Mouse (Mus musculus): ENCODE results near the gene Rnasel. TPM values are rescaled to one million over a fixed set of nuclear protein-coding genes. Genes with fewer than 3 reads are reported as not detected.

The Rnasel gene
- polyA plus RNA-seq, 2 experiments: 10.0 to 23.5 TPM

DNA sequence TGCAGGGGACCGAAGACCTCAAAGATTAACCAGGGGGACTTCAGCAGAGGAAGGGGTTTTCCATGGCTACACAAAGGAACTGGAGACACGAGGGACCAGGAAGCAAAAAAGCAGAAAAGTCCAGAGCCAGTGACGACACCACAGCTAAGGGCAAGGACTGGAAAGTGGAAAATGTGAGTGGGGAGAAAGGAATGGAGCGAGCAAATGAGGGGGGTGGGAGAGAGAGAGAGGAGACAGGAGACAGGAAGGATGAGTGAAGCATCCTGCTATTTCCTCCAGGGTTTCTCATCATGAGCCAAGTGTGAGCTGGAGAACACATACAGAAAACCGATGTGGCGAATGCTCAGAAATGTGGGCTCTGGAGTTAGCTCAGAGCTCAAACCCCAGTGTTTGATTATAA lies 13.1 kb upstream of the Rnasel start:
- Histone ChIP-seq H3K4me1 (ENCODE audit: control insufficient read depth, insufficient read depth, low read length) (peaks cover 50% of the 10 kb centered on the region), H3K27ac (replicated peaks; ENCODE audit: low read depth, low read length) (no peak overlapping the region), H3K4me2 (replicated peaks; ENCODE audit: low read depth, low read length, severe bottlenecking) (no peak overlapping the region), H3K9ac (ENCODE audit: low read depth, low read length, severe bottlenecking) (no peak overlapping the region), H3K9me3 (ENCODE audit: control insufficient read depth, low read length) (no peaks in the 10 kb centered on the region), H3K4me3 (replicated peaks; ENCODE audit: low read length) (no peak overlapping the region), H3K27me3 (ENCODE audit: control insufficient read depth, insufficient read depth, low read length) (0 out of 2 replicates have a peak, but pooled peaks cover 8% of the 10 kb centered on the region), H3K36me3 (ENCODE audit: control insufficient read depth, insufficient read depth, low read length) (no peaks in the 10 kb centered on the region)
- 57% methylated on average over 6 of the region's 6 CpGs for WGBS
- ATAC-seq (ENCODE audit: low FRiP score, low read depth) (no peak), DNase-seq (ENCODE audit: low spot score) (no peak)
- no peak for TF ChIP-seq POLR2A (IDR thresholded peaks at IDR 0.05; ENCODE audit: borderline replicate concordance, extremely low read depth, insufficient read depth, insufficient read length)

DNA sequence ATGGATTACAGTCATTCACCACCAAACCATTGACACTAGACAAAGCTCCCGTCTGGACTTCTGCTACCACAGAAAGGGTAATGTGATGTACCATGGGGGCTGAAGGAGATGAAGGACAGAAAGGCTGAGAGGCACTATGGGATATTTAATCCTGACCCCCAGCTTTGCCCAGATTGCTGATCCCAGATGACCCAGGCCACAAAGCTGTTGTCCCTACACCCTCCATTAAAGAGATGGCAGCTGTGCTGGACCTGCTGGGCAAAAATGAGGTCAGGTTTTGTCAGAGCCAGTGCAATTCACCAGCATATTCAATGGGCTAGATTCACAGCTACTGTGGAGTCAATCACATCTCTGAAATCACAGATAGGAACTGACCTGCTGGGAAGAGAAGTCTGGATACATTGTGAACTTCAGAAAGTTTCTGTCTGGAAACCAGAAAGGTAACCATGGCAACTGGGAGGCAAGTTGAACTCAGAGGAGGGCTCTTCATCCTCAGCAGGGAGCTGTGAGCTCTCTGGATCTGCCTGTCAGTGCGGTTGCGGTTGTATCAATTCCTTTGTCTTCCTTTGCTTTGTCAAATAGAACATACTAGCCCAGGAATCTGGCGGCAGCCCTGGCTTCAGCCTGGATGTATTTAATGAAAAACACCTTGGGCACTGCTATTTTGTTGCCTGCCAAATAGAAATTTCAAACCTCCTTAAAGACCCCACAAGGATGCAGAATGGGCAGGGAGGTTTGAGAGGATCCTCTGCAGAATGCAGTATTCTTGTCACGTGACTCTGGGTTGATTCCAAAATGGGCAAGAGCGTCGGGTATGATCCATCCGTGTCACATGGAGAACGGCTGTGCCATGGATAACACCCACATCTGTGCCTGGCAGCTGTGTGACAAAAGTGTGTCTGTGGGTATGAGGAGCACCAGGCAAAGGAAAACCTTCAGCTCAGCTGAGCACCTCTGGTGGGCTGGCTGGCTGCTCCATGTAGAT lies 11.8 kb upstream of the Rnasel start:
- no peak overlapping the region for H3K4me2 ChIP-seq (replicated peaks; ENCODE audit: low read depth, low read length, severe bottlenecking)

GRCm38 (mm10) chr1:153739437-153740015 lies 9.7 kb upstream of the Rnasel start:
- Histone ChIP-seq H3K4me3 (replicated peaks; ENCODE audit: low read length) (peak overlapping the region; percentile 44), H3K9me3 (ENCODE audit: control insufficient read depth, low read length) (no peaks in the 10 kb centered on the region), H3K36me3 (ENCODE audit: control insufficient read depth, insufficient read depth, low read length) (peaks cover 4% of the 10 kb centered on the region), H3K4me2 (replicated peaks; ENCODE audit: low read depth, low read length, severe bottlenecking) (peak overlapping the region; percentile 70), H3K4me1 (ENCODE audit: control insufficient read depth, insufficient read depth, low read length) (peaks cover 35% of the 10 kb centered on the region), H3K27me3 (ENCODE audit: control insufficient read depth, insufficient read depth, low read length) (0 out of 2 replicates have a peak, but pooled peaks cover 8% of the 10 kb centered on the region), H3K27ac (replicated peaks; ENCODE audit: low read depth, low read length) (no peak overlapping the region), H3K9ac (ENCODE audit: low read depth, low read length, severe bottlenecking) (peak overlapping the region; percentile 49; the same call in 1 of the 2 replicates)
- 17% methylated on average over 13 of the region's 13 CpGs for whole genome bisulfite sequencing
- no peak for DNase-seq (ENCODE audit: low spot score)
- TF ChIP-seq POLR2A (IDR thresholded peaks at IDR 0.05; ENCODE audit: borderline replicate concordance, extremely low read depth, insufficient read depth, insufficient read length): no peak
- ATAC-seq (ENCODE audit: low FRiP score, low read depth): no peak

More for the DNA sequence above, 11.8 kb upstream of the Rnasel start:
- no peak for TF ChIP-seq POLR2A (IDR thresholded peaks at IDR 0.05; ENCODE audit: borderline replicate concordance, extremely low read depth, insufficient read depth, insufficient read length)
- DNase-seq (ENCODE audit: low spot score) (no peak), ATAC-seq (ENCODE audit: low FRiP score, low read depth) (no peak)
- 49% methylated on average over 9 of the region's 9 CpGs for WGBS
- H3K4me1 ChIP-seq (ENCODE audit: control insufficient read depth, insufficient read depth, low read length): peaks cover 49% of the 10 kb centered on the region
- no peak overlapping the region for H3K4me3 ChIP-seq (replicated peaks; ENCODE audit: low read length)
- H3K9ac ChIP-seq (ENCODE audit: low read depth, low read length, severe bottlenecking): no peak overlapping the region
- H3K9me3 ChIP-seq (ENCODE audit: control insufficient read depth, low read length): no peaks in the 10 kb centered on the region
- H3K27me3 ChIP-seq (ENCODE audit: control insufficient read depth, insufficient read depth, low read length): 0 out of 2 replicates have a peak, but pooled peaks cover 8% of the 10 kb centered on the region
- no peak overlapping the region for H3K27ac ChIP-seq (replicated peaks; ENCODE audit: low read depth, low read length)
- no peaks in the 10 kb centered on the region for H3K36me3 ChIP-seq (ENCODE audit: control insufficient read depth, insufficient read depth, low read length)

DNA sequence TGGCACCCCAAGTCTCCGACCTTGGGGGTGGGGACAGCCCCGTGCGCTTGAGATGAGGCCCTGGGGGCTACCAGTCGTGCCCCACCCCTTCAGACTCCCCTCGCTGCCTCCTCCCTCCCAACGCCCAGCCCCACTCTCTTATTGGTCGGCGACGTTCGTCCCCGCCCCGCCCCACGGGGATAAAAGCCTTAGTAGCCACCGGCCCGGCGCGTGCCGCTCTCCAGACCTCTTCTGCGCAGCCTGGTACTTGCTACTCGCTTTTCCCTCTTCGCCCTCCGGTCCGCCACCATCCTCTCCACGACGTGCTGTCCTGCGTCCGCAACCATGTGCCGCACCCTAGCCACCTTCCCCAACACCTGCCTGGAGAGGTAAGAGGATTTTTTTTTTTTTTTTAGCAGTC lies 9.1 kb upstream of the Rnasel start, which contains the start of gene Rgs16:
Rgs16 (plus strand) TSS at position 205 of the 400 bp plus-strand sequence.
- Histone ChIP-seq H3K36me3 (ENCODE audit: control insufficient read depth, insufficient read depth, low read length) (peaks cover 4% of the 10 kb centered on the region), H3K4me1 (ENCODE audit: control insufficient read depth, insufficient read depth, low read length) (peaks cover 35% of the 10 kb centered on the region), H3K27ac (replicated peaks; ENCODE audit: low read depth, low read length) (no peak within 1 kb of the TSS), H3K4me2 (replicated peaks; ENCODE audit: low read depth, low read length, severe bottlenecking) (peak within 1 kb of the TSS; percentile 70), H3K4me3 (replicated peaks; ENCODE audit: low read length) (peak within 1 kb of the TSS; percentile 44), H3K9me3 (ENCODE audit: control insufficient read depth, low read length) (no peaks in the 10 kb centered on the region), H3K27me3 (ENCODE audit: control insufficient read depth, insufficient read depth, low read length) (0 out of 2 replicates have a peak, but pooled peaks cover 8% of the 10 kb centered on the region), H3K9ac (ENCODE audit: low read depth, low read length, severe bottlenecking) (peak within 1 kb of the TSS; percentile 49)
- DNase-seq (ENCODE audit: low spot score): peak; percentile 92
- under 1% methylated on average over 28 of the region's 28 CpGs for WGBS
- peak; percentile 63; the same call in 1 of the 2 replicates for TF ChIP-seq POLR2A (IDR thresholded peaks at IDR 0.05; ENCODE audit: borderline replicate concordance, extremely low read depth, insufficient read depth, insufficient read length)
- peak; percentile 81 for ATAC-seq (ENCODE audit: low FRiP score, low read depth)

- H3K27me3 ChIP-seq (ENCODE audit: control insufficient read depth, insufficient read depth, low read length): 0 out of 2 replicates have a peak, but pooled peaks cover 8% of the 10 kb centered on the region
- WGBS: 38% methylated on average over 12 of the region's 12 CpGs
- no peak for TF ChIP-seq POLR2A (IDR thresholded peaks at IDR 0.05; ENCODE audit: borderline replicate concordance, extremely low read depth, insufficient read depth, insufficient read length)
- peaks cover 33% of the 10 kb centered on the region for H3K4me1 ChIP-seq (ENCODE audit: control insufficient read depth, insufficient read depth, low read length)
- peak overlapping the region; percentile 70 for H3K4me2 ChIP-seq (replicated peaks; ENCODE audit: low read depth, low read length, severe bottlenecking)
- H3K4me3 ChIP-seq (replicated peaks; ENCODE audit: low read length): peak overlapping the region; percentile 44
- DNase-seq (ENCODE audit: low spot score) (no peak), ATAC-seq (ENCODE audit: low FRiP score, low read depth) (no peak)
- H3K9ac ChIP-seq (ENCODE audit: low read depth, low read length, severe bottlenecking): peak overlapping the region; percentile 49
- peaks cover 4% of the 10 kb centered on the region for H3K36me3 ChIP-seq (ENCODE audit: control insufficient read depth, insufficient read depth, low read length)
- H3K9me3 ChIP-seq (ENCODE audit: control insufficient read depth, low read length): no peaks in the 10 kb centered on the region
- no peak overlapping the region for H3K27ac ChIP-seq (replicated peaks; ENCODE audit: low read depth, low read length)
These were observed 8.3 kb upstream of the Rnasel start for GRCm38 (mm10) chr1:153740775-153741400.
